Mouse (Mus musculus): ENCODE results near the gene 1700010B08Rik. TPM values are rescaled to one million over a fixed set of nuclear protein-coding genes. Genes with fewer than 3 reads are reported as not detected.

The 1700010B08Rik gene
- polyA plus RNA-seq, 1 experiment from 2014 or later = not detected

- peak overlapping the region; percentile 45 for H3K27ac ChIP-seq (replicated peaks; ENCODE audit: low read depth, low read length)
- H3K9me3 ChIP-seq (ENCODE audit: control insufficient read depth, low read length) = no peaks in the 10 kb centered on the region
- H3K27me3 ChIP-seq (ENCODE audit: control insufficient read depth, insufficient read depth, low read length) = no peaks in the 10 kb centered on the region
- no peak overlapping the region for H3K4me3 ChIP-seq (replicated peaks; ENCODE audit: low read depth, low read length)
- WGBS = 3% methylated on average over 9 of the region's 9 CpGs
- DNase-seq (peak; percentile 68), ATAC-seq (ENCODE audit: low FRiP score, low TSS enrichment) (peak; percentile 74)
- peak overlapping the region; percentile 6; the same call in 1 of the 2 replicates for H3K4me2 ChIP-seq (ENCODE audit: low read length)
- no peaks in the 10 kb centered on the region for H3K36me3 ChIP-seq (ENCODE audit: control insufficient read depth, insufficient read depth, low read length)
- 0 out of 2 replicates have a peak, but pooled peaks cover 9% of the 10 kb centered on the region for H3K4me1 ChIP-seq (ENCODE audit: control insufficient read depth, insufficient read depth, low read length)
- H3K9ac ChIP-seq (replicated peaks; ENCODE audit: low read length) = no peak overlapping the region
Measured at GRCm38 (mm10) chr2:173730444-173730966, 11.3 kb downstream of the 1700010B08Rik start.

- 61% methylated on average over 2 of the region's 2 CpGs for WGBS
- Histone ChIP-seq H3K4me3 (replicated peaks; ENCODE audit: low read depth, low read length) (no peak overlapping the region), H3K4me1 (ENCODE audit: control insufficient read depth, insufficient read depth, low read length) (peaks cover 19% of the 10 kb centered on the region), H3K36me3 (ENCODE audit: control insufficient read depth, insufficient read depth, low read length) (no peaks in the 10 kb centered on the region), H3K27me3 (ENCODE audit: control insufficient read depth, insufficient read depth, low read length) (no peaks in the 10 kb centered on the region), H3K4me2 (ENCODE audit: low read length) (no peak overlapping the region), H3K9ac (replicated peaks; ENCODE audit: low read length) (no peak overlapping the region), H3K27ac (replicated peaks; ENCODE audit: low read depth, low read length) (no peak overlapping the region), H3K9me3 (ENCODE audit: control insufficient read depth, low read length) (no peaks in the 10 kb centered on the region)
- ATAC-seq (ENCODE audit: low FRiP score, low TSS enrichment) (no peak), DNase-seq (no peak)
Measured at GRCm38 (mm10) chr2:173734426-173734825, 15.2 kb downstream of the 1700010B08Rik start.

GRCm38 (mm10) chr2:173737222-173737989, 18.2 kb downstream of the 1700010B08Rik start, which contains the start of gene Vapb:
Gene Vapb (plus strand): TSS chr2:173737511.
- H3K9me3 ChIP-seq (ENCODE audit: control insufficient read depth, low read length) = no peaks in the 10 kb centered on the region
- peak; percentile 100 for DNase-seq
- peak within 1 kb of the TSS; percentile 78 for H3K4me3 ChIP-seq (replicated peaks; ENCODE audit: low read depth, low read length)
- ATAC-seq (ENCODE audit: low FRiP score, low TSS enrichment) = peak; percentile 96
- no peaks in the 10 kb centered on the region for H3K27me3 ChIP-seq (ENCODE audit: control insufficient read depth, insufficient read depth, low read length)
- WGBS = 2% methylated on average over 70 of the region's 70 CpGs
- H3K27ac ChIP-seq (replicated peaks; ENCODE audit: low read depth, low read length) = peak within 1 kb of the TSS; percentile 74
- peaks cover 9% of the 10 kb centered on the region for H3K4me1 ChIP-seq (ENCODE audit: control insufficient read depth, insufficient read depth, low read length)
- peak within 1 kb of the TSS; percentile 74 for H3K9ac ChIP-seq (replicated peaks; ENCODE audit: low read length)
- H3K4me2 ChIP-seq (ENCODE audit: low read length) = peak within 1 kb of the TSS; percentile 66
- no peaks in the 10 kb centered on the region for H3K36me3 ChIP-seq (ENCODE audit: control insufficient read depth, insufficient read depth, low read length)

- no peak for DNase-seq
- WGBS = 87% methylated on average over 9 of the region's 9 CpGs
Measured at GRCm38 (mm10) chr2:173738232-173738631, 19.0 kb downstream of the 1700010B08Rik start.

GRCm38 (mm10) chr2:173739107-173739506, 19.9 kb downstream of the 1700010B08Rik start:
- H3K4me2 ChIP-seq (ENCODE audit: low read length) = no peak overlapping the region
- ATAC-seq (ENCODE audit: low FRiP score, low TSS enrichment) (no peak), DNase-seq (no peak)
- H3K9ac ChIP-seq (replicated peaks; ENCODE audit: low read length) = no peak overlapping the region
- H3K27me3 ChIP-seq (ENCODE audit: control insufficient read depth, insufficient read depth, low read length) = no peaks in the 10 kb centered on the region
- H3K27ac ChIP-seq (replicated peaks; ENCODE audit: low read depth, low read length) = no peak overlapping the region
- H3K4me1 ChIP-seq (ENCODE audit: control insufficient read depth, insufficient read depth, low read length) = peaks cover 9% of the 10 kb centered on the region
- H3K9me3 ChIP-seq (ENCODE audit: control insufficient read depth, low read length) = no peaks in the 10 kb centered on the region
- 94% methylated on average over 7 of the region's 7 CpGs for WGBS
- no peak overlapping the region for H3K4me3 ChIP-seq (replicated peaks; ENCODE audit: low read depth, low read length)
- no peaks in the 10 kb centered on the region for H3K36me3 ChIP-seq (ENCODE audit: control insufficient read depth, insufficient read depth, low read length)

More at GRCm38 (mm10) chr2:173738232-173738631, 19.0 kb downstream of the 1700010B08Rik start:
- Histone ChIP-seq H3K27ac (replicated peaks; ENCODE audit: low read depth, low read length) (no peak overlapping the region), H3K4me3 (replicated peaks; ENCODE audit: low read depth, low read length) (peak overlapping the region; percentile 78), H3K4me1 (ENCODE audit: control insufficient read depth, insufficient read depth, low read length) (peaks cover 9% of the 10 kb centered on the region), H3K9ac (replicated peaks; ENCODE audit: low read length) (peak overlapping the region; percentile 74), H3K27me3 (ENCODE audit: control insufficient read depth, insufficient read depth, low read length) (no peaks in the 10 kb centered on the region), H3K4me2 (ENCODE audit: low read length) (peak overlapping the region; percentile 66), H3K36me3 (ENCODE audit: control insufficient read depth, insufficient read depth, low read length) (no peaks in the 10 kb centered on the region), H3K9me3 (ENCODE audit: control insufficient read depth, low read length) (no peaks in the 10 kb centered on the region)
- ATAC-seq (ENCODE audit: low FRiP score, low TSS enrichment) = no peak

- Histone ChIP-seq H3K9ac (replicated peaks; ENCODE audit: low read length) (no peak overlapping the region), H3K27me3 (ENCODE audit: control insufficient read depth, insufficient read depth, low read length) (no peaks in the 10 kb centered on the region), H3K36me3 (ENCODE audit: control insufficient read depth, insufficient read depth, low read length) (0 out of 2 replicates have a peak, but pooled peaks cover 2% of the 10 kb centered on the region), H3K27ac (replicated peaks; ENCODE audit: low read depth, low read length) (no peak overlapping the region), H3K4me2 (ENCODE audit: low read length) (no peak overlapping the region), H3K4me1 (ENCODE audit: control insufficient read depth, insufficient read depth, low read length) (peaks cover 9% of the 10 kb centered on the region), H3K9me3 (ENCODE audit: control insufficient read depth, low read length) (0 out of 2 replicates have a peak, but pooled peaks cover 2% of the 10 kb centered on the region), H3K4me3 (replicated peaks; ENCODE audit: low read depth, low read length) (no peak overlapping the region)
- DNase-seq = no peak
- 82% methylated on average over 13 of the region's 13 CpGs for WGBS
- ATAC-seq (ENCODE audit: low FRiP score, low TSS enrichment) = no peak
Measured at GRCm38 (mm10) chr2:173742090-173742489, 22.9 kb downstream of the 1700010B08Rik start.

GRCm38 (mm10) chr2:173742744-173743143, 23.5 kb downstream of the 1700010B08Rik start:
- H3K4me2 ChIP-seq (ENCODE audit: low read length) = no peak overlapping the region
- peaks cover 9% of the 10 kb centered on the region for H3K4me1 ChIP-seq (ENCODE audit: control insufficient read depth, insufficient read depth, low read length)
- no peak overlapping the region for H3K27ac ChIP-seq (replicated peaks; ENCODE audit: low read depth, low read length)
- DNase-seq (no peak), ATAC-seq (ENCODE audit: low FRiP score, low TSS enrichment) (no peak)
- 0 out of 2 replicates have a peak, but pooled peaks cover 3% of the 10 kb centered on the region for H3K9me3 ChIP-seq (ENCODE audit: control insufficient read depth, low read length)
- 0 out of 2 replicates have a peak, but pooled peaks cover 2% of the 10 kb centered on the region for H3K36me3 ChIP-seq (ENCODE audit: control insufficient read depth, insufficient read depth, low read length)
- no peak overlapping the region for H3K9ac ChIP-seq (replicated peaks; ENCODE audit: low read length)
- 91% methylated on average over 9 of the region's 9 CpGs for WGBS
- no peaks in the 10 kb centered on the region for H3K27me3 ChIP-seq (ENCODE audit: control insufficient read depth, insufficient read depth, low read length)
- no peak overlapping the region for H3K4me3 ChIP-seq (replicated peaks; ENCODE audit: low read depth, low read length)

- H3K4me2 ChIP-seq (ENCODE audit: low read length) = no peak overlapping the region
- 91% methylated on average over 7 of the region's 7 CpGs for WGBS
- H3K27ac ChIP-seq (replicated peaks; ENCODE audit: low read depth, low read length) = no peak overlapping the region
- DNase-seq = no peak
- 0 out of 2 replicates have a peak, but pooled peaks cover 2% of the 10 kb centered on the region for H3K36me3 ChIP-seq (ENCODE audit: control insufficient read depth, insufficient read depth, low read length)
- no peak overlapping the region for H3K9ac ChIP-seq (replicated peaks; ENCODE audit: low read length)
- ATAC-seq (ENCODE audit: low FRiP score, low TSS enrichment) = no peak
- 0 out of 2 replicates have a peak, but pooled peaks cover 3% of the 10 kb centered on the region for H3K9me3 ChIP-seq (ENCODE audit: control insufficient read depth, low read length)
- H3K27me3 ChIP-seq (ENCODE audit: control insufficient read depth, insufficient read depth, low read length) = no peaks in the 10 kb centered on the region
- H3K4me1 ChIP-seq (ENCODE audit: control insufficient read depth, insufficient read depth, low read length) = no peaks in the 10 kb centered on the region
- no peak overlapping the region for H3K4me3 ChIP-seq (replicated peaks; ENCODE audit: low read depth, low read length)
Measured at GRCm38 (mm10) chr2:173744070-173744815, 25.0 kb downstream of the 1700010B08Rik start.
